Mouse (Mus musculus) embryonic facial prominence, embryonic 11.5 days (tissue): ENCODE measurements around the gene Cdc42se1. TPM values are rescaled to one million over a fixed set of nuclear protein-coding genes. Genes with fewer than 3 reads are reported as not detected.

ENCODE experiments used
- ATAC-seq: fragments of 200-750 bp; cut with Nextera tagmentation; replicated peaks from 2 replicates; pipeline ENCODE4 v1.8.0; 2017; ENCODE audit warnings: low read depth; ENCODE audit not compliant: insufficient number of reproducible peaks, low FRiP score, low TSS enrichment
- DNase-seq: peaks from one replicate; pipeline ENCODE4 v3.0.0-alpha.2; 2015; ENCODE audit warnings: low spot score
- H3K27ac ChIP-seq: fragments of 300-500 bp; sonication (generic); replicated peaks from 2 replicates; pipeline ENCODE4 v1.5.1; 2014; ENCODE audit warnings: mild to moderate bottlenecking, low read depth, low read length, control low read depth
- H3K27me3 ChIP-seq: fragments of 300-500 bp; sonication (generic); 2 replicates; pipeline ENCODE4 v1.6.1; 2014; ENCODE audit warnings: mild to moderate bottlenecking, low read length, moderate library complexity, mixed read lengths; ENCODE audit not compliant: control insufficient read depth, insufficient read depth
- H3K36me3 ChIP-seq: fragments of 300-500 bp; sonication (generic); replicated peaks from 2 replicates; pipeline ENCODE4 v1.6.1; 2014; ENCODE audit warnings: low read depth, mild to moderate bottlenecking, low read length, moderate library complexity, mixed read lengths; ENCODE audit not compliant: control insufficient read depth, insufficient read depth
- H3K4me1 ChIP-seq: fragments of 300-500 bp; sonication (generic); 2 replicates; pipeline ENCODE4 v1.6.1; 2014; ENCODE audit warnings: low read length, mixed read lengths; ENCODE audit not compliant: control insufficient read depth, insufficient read depth
- H3K4me2 ChIP-seq: fragments of 300-500 bp; sonication (generic); 2 replicates; pipeline ENCODE4 v1.6.1; 2014; ENCODE audit warnings: low read depth, mild to moderate bottlenecking, control low read depth, low read length, moderate library complexity
- H3K4me3 ChIP-seq: fragments of 300-500 bp; sonication (generic); 2 replicates; pipeline ENCODE4 v1.5.1; 2014; ENCODE audit warnings: low read depth, low read length, control low read depth
- H3K9ac ChIP-seq: fragments of 300-500 bp; sonication (generic); replicated peaks from 2 replicates; pipeline ENCODE4 v1.6.1; 2014; ENCODE audit warnings: mild to moderate bottlenecking, control low read depth, low read length
- H3K9me3 ChIP-seq: fragments of 300-500 bp; sonication (generic); replicated peaks from 2 replicates; pipeline ENCODE4 v1.6.1; 2016; ENCODE audit warnings: mild to moderate bottlenecking, low read length, inconsistent platforms, mixed read lengths; ENCODE audit not compliant: control insufficient read depth
- WGBS: fragments of 180-500 bp; shearing (Covaris S2); extraction: QIAGEN DNeasy Blood & Tissue Kit; methylation state at CpG from one replicate; pipeline ENCODE4 v1.1.7; 2014; 5-methylcytosine and 5-hydroxymethylcytosine counted together
- polyA plus RNA-seq: library from polyadenylated mRNA; unstranded; fragments of >200 nt; fragmentation: Nextera tagmentation; extraction: Ambion mirVana; gene quantifications from 2 replicates; pipeline ENCODE4 v1.2.1, GENCODE M21; 2014

The Cdc42se1 gene
- polyA plus RNA-seq, 1 experiment from 2014 or later, result 105 TPM

DNA sequence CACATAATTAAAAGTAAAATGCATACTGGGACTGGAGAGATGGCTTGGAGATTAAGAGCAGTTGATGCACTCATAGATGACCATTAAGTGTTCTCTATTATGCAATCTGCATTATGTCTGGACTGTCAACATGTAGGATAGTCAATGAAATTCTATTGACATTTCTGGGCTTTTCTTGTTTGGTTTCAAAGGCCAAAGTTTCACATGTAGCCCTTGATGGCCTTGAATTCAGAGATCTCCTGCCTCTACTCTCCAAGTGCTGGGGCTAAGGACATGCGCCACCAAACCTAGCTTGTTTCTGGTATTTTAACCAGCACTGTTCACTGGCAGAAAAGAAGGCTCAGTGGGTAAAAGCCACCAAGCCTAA is 14.9 kb upstream of the Cdc42se1 start:
- Histone ChIP-seq H3K9me3 (no peaks in the 10 kb centered on the region), H3K27me3 (no peaks in the 10 kb centered on the region), H3K9ac (no peak overlapping the region), H3K4me3 (no peak overlapping the region), H3K4me1 (no peaks in the 10 kb centered on the region), H3K27ac (no peak overlapping the region), H3K4me2 (no peak overlapping the region), H3K36me3 (no peaks in the 10 kb centered on the region)
- WGBS, result 100% methylated on average over 1 of the region's 1 CpGs
- ATAC-seq, result no peak
- no peak for DNase-seq

- WGBS, result 23% methylated on average over 4 of the region's 4 CpGs
Measured at GRCm38 (mm10) chr3:95216655-95217254, 11.8 kb upstream of the Cdc42se1 start.

GRCm38 (mm10) chr3:95217255-95218134 is 11.0 kb upstream of the Cdc42se1 start, which contains the start of gene Gabpb2:
TSS of gene Gabpb2 (minus strand) at chr3:95217916.
- Histone ChIP-seq H3K27ac (peak within 1 kb of the TSS; percentile 96), H3K4me3 (peak within 1 kb of the TSS; percentile 70), H3K9me3 (no peaks in the 10 kb centered on the region), H3K36me3 (no peaks in the 10 kb centered on the region; the same call in none of the 2 replicates), H3K9ac (peak within 1 kb of the TSS; percentile 88), H3K4me1 (no peaks in the 10 kb centered on the region), H3K27me3 (no peaks in the 10 kb centered on the region), H3K4me2 (peak within 1 kb of the TSS; percentile 43)
- ATAC-seq (peak; percentile 87), DNase-seq (peak; percentile 95)
- WGBS, result under 1% methylated on average over 53 of the region's 56 CpGs

More at GRCm38 (mm10) chr3:95216655-95217254, 11.8 kb upstream of the Cdc42se1 start:
- Histone ChIP-seq H3K4me3 (peak overlapping the region; percentile 70), H3K4me1 (no peaks in the 10 kb centered on the region), H3K4me2 (peak overlapping the region; percentile 38), H3K9me3 (no peaks in the 10 kb centered on the region), H3K27me3 (no peaks in the 10 kb centered on the region), H3K36me3 (no peaks in the 10 kb centered on the region; the same call in none of the 2 replicates), H3K27ac (peak overlapping the region; percentile 96; the same call in 1 of the 2 replicates), H3K9ac (peak overlapping the region; percentile 88)
- ATAC-seq (peak; percentile 61; the same call in 1 of the 2 replicates), DNase-seq (no peak)

GRCm38 (mm10) chr3:95218466-95219137 is 9.9 kb upstream of the Cdc42se1 start:
- Histone ChIP-seq H3K4me1 (no peaks in the 10 kb centered on the region), H3K36me3 (no peaks in the 10 kb centered on the region; the same call in none of the 2 replicates), H3K4me2 (peak overlapping the region; percentile 43), H3K9me3 (no peaks in the 10 kb centered on the region), H3K27me3 (no peaks in the 10 kb centered on the region), H3K4me3 (peak overlapping the region; percentile 70), H3K9ac (peak overlapping the region; percentile 88), H3K27ac (peak overlapping the region; percentile 96; the same call in 1 of the 2 replicates)
- no peak for ATAC-seq
- no peak for DNase-seq
- 76% methylated on average over 6 of the region's 6 CpGs for WGBS

DNA sequence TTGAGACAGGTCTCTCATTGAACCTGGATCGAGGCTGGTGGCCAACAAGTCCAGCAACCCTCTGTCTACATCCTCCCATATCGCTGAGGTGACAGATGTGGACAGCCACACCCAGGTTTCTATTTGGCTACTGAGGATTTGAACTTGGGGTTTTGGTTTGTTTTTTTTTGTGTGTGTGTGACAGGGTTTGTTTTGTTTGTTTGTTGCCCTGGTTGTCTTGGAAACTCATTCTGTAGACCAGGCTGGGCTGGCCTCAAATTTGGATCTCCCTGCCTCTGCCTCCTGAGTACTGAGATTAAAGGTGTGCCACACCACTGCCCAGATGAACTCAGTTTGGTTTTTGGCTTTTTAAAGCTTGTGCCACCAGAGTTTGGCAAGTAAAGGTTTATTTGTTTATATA is 5.5 kb upstream of the Cdc42se1 start:
- WGBS, result 93% methylated on average over 2 of the region's 2 CpGs
- Histone ChIP-seq H3K9me3 (no peaks in the 10 kb centered on the region), H3K4me2 (no peak overlapping the region), H3K4me3 (no peak overlapping the region), H3K4me1 (no peaks in the 10 kb centered on the region), H3K27ac (no peak overlapping the region), H3K36me3 (peaks cover 4% of the 10 kb centered on the region), H3K9ac (no peak overlapping the region), H3K27me3 (no peaks in the 10 kb centered on the region)
- DNase-seq (no peak), ATAC-seq (no peak)

- H3K36me3 ChIP-seq, result peaks cover 4% of the 10 kb centered on the region
- 34% methylated on average over 6 of the region's 6 CpGs for WGBS
- H3K9ac ChIP-seq, result no peak overlapping the region; the same call in 1 of the 2 replicates
- ATAC-seq, result no peak
- H3K27me3 ChIP-seq, result no peaks in the 10 kb centered on the region
- H3K27ac ChIP-seq, result no peak overlapping the region
- no peaks in the 10 kb centered on the region for H3K9me3 ChIP-seq
- peak; percentile 64 for DNase-seq
- H3K4me1 ChIP-seq, result no peaks in the 10 kb centered on the region
- no peak overlapping the region for H3K4me2 ChIP-seq
- no peak overlapping the region for H3K4me3 ChIP-seq
Measured at GRCm38 (mm10) chr3:95224295-95224694, 4.2 kb upstream of the Cdc42se1 start.

DNA sequence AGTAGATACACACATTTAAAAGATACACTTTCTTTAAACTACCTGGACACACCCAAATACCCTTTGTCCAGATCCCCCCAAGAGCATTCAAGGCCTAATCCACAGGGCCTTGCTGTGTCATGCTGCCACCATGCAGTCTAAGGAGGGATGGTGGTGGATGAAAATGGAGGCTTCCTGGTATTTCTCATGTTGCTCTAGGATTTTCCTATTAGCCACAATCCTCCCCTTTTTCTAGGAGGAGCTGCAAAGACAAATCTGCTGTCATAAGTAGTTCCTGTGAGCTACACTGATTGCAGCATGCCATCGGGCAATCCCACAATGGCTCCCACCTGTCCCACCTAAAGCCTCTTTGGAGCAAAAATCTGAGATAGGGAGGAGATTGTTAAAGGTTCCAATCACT is 1.3 kb upstream of the Cdc42se1 start:
- peaks cover 4% of the 10 kb centered on the region for H3K36me3 ChIP-seq
- 33% methylated on average over 1 of the region's 1 CpGs for WGBS
- ATAC-seq, result no peak

More for the DNA sequence above, 1.3 kb upstream of the Cdc42se1 start:
- Histone ChIP-seq H3K27ac (no peak overlapping the region), H3K4me3 (peak overlapping the region; percentile 63), H3K9ac (peak overlapping the region; percentile 54), H3K27me3 (no peaks in the 10 kb centered on the region), H3K4me2 (peak overlapping the region; percentile 89), H3K4me1 (peaks cover 4% of the 10 kb centered on the region), H3K9me3 (no peaks in the 10 kb centered on the region)
- DNase-seq, result no peak
